Mouse (Mus musculus) heart, postnatal 4 days (tissue): Measurements from ENCODE around the gene Otop3. TPM values are rescaled to one million over a fixed set of nuclear protein-coding genes. Genes with fewer than 3 reads are reported as not detected.
"Not testable (repeated sequence)": the region's sequence is repeated elsewhere in the genome, so short reads cannot be mapped to it uniquely, and the experiment has no call there.

Experiments
- DNase-seq: peaks from one replicate; pipeline ENCODE4 v3.0.0; 2021
- total RNA-seq, 2 experiments: library from RNA; stranded (reverse); gene quantifications; 2 replicates each; pipeline ENCODE4 v1.2.3; 2021

Gene Otop3
- total RNA-seq, 2 experiments from 2014 or later: not detected

DNA sequence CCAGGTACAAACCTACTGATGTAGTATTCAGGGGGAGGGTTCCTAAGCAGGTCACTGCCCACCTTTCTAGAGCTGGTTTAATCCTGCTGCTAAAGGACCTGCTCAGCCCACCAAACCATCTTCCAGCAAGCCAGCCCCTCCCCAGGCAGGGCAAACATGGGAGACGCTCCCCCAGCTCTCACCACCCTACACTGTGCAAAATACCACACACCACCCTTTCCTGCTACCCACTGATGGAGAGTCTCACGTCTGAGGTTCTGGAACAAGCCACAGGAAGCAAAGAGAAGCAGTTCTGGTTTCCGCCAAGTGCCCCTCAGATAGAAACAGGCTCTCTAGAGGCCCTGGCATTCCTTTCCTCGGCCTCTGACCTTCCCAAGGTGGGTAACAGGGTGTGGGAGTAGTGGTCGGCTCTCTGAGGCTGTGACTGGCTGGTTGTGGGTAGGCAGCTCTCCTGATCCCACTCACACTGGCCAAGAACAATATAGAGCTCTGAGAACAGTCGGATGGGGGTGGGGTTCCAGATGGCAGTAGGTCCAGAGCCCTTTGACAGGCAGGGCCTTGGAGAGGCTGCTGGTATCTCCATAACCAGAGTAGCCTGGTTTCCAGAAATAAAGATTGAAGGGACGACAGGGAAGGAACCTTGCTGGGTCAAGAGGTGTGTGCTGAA, 31.6 kb downstream of the Otop3 start:
- no peak for DNase-seq

DNA sequence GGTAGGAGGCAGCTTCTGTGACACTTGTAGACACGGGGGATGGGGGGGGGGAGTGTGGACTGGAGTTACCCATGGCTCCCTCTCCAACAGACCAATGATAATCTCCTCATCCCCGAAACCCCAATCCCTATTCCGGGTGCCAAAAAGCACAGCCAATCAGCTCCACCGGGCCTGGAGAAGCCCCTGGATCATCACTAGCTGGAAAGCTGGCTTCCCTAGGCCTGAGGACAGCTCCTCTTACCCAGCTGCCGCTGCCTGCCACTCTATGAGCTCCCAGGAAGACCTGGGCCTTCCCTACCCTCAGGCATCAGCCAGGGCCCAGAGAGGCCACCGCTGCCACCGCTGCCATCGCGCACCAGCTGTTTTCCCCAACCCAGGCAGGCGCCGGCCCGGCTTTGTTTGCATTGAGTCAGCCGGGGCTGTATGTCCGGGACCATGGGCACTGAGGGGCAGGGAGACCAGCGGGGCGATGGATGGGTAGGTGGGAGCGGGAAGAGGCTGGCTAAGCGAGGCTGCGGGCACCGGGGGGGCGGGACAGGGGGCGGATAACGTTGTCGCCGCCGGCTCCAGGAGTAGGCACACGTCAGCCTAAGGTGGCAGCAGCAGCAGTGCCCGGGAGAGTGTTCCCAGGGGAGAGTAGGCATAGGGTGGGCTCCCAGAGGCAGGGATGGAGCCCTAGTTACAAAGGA, 32.3 kb downstream of the Otop3 start:
- no peak for DNase-seq

DNA sequence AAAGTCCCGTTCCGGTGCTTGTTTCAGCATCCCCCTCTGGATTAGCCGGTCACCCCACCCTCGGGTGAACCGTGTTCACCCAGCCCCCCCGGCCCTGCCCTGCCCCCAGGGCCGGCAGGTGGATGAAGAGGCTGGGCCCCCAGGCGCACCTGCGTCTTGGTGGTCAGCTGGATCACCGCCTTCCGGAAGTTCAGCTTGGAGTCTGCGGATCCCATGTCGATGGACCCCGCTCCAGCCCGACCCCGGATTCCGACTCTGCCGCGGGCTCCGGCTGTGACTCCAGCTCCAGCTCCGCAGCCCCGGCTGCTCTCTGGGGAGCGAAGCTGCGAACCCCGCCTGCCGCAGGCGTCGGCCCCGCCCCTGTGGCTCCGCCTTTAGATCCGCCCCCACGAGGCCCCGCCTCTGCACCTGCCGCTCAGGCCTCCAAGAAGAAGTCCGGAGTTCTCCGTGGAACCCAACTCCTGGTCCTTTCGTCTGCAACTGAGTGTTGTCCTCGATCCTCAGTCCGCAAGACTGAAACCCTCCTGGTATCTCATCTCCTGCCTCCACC, 32.9 kb downstream of the Otop3 start, which contains the start of gene Hid1:
Gene Hid1 (minus strand): TSS at position 362 of the 550 bp plus-strand sequence.
- peak; percentile 77 for DNase-seq

DNA sequence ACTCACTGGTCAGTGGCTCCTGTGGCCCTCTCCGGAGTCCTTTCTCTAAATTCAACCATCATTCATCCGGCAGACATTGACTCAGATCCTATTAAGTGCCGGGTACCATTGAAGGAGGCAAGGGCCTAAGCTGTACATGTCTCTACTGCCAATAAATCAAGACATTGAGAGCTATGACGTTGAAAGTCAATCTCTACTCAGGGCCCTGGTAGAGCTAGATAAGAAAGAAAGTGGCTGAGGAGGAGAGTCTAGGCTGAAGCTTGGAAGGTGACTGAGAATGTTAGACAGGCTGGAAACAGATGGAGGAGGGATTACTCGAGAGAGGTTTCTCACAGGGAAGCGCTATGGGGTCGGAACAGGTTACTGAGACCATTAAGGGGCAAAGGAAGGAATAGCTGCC, 35.8 kb downstream of the Otop3 start:
- DNase-seq: no peak

DNA sequence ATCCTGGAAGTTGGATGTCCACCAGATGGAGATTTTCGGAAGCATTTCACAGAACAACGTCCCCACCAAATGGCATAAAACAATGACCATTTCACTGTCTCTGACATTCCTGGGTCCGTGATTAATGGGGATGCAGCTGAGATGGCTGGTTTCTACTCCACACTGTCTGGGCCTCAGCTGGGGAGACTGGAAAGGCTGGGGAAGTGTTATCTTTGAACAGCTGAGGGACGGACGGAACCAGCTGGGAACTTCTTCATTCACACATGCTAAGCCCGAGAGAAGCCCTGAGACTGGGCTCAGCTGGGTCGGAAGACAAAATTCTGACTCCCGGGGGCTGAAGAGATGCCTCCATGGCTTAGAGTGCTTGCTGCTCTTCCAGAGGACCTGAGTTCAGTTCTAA, 36.8 kb downstream of the Otop3 start:
- no peak for DNase-seq

DNA sequence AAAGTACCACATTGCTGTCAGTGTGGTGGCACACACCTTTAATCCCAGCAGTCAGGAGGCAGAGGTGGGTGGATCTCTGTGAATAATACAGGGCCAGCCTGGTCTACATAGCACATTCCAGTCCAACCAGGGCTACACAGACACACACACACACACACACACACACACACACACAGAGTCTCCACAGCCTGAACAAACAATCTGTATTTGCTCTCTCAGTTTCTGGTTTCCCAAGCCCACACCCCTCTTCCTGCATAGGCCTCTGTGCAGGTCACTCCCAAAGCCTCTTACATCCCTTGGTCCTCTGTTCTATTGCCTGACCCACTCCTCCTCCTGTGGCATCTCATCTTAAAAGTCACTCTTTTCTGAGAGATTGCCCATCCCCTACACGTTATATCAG, 37.5 kb downstream of the Otop3 start:
- DNase-seq: no peak

DNA sequence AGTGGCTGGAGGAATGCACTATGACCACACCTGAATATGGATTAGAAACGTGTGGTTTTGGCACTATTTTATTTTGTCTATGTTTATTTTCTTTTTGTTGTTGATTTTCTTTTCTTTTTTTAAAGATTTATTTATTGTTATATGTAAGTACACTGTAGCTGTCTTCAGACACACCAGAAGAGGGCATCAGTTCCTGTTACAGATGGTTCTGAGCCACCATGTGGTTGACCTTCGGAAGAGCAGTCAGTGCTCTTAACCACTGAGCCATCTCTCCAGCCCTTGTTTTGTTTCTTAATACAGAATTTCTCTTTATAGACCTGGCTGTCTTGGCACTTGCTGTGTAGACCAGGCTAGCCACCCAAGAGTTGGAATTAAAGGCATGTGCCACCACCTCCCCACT, 38.2 kb downstream of the Otop3 start:
- DNase-seq: no peak

DNA sequence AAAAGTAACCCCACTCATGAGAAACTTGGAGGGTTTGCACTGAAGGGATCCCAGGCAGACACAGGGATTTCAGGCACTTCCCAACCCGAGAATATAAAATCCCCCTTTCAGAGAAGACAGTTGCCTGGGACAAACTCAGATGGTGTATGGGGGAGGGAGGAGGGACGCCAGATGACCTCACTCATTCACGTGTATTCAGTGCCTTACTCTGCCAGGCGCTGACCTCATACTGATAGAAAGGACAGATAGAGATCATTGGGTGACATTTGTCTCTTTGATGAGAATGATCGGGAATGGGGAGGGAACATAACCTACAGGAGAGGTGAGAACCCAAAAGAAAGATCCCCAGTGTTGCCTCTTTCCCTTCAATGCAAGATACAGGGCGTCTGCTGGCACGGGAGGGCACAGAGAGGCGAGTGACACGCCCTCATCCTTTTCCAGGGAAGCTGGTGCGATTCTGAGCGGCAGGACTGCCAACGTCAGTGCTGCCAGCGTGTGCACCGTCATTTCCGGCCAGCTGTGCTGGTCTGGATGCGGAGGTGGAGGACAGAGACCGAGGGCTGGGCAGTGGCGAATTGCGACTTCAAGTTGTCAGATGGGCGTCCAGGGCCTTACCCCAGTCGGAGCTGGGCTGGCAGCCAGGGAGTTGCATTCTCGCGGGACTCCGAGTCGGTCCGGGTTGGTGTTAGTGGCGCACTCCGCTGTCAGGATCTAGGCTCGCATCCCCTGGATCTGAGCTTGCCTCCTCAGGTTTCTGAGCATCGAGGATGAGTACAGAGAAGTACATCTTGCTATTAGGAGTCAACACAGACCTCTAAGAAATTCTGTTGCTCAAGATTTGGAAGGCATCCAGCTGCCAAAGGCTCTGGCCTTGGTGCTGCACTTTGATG, 39.5 kb downstream of the Otop3 start:
- DNase-seq: peak; percentile 87

DNA sequence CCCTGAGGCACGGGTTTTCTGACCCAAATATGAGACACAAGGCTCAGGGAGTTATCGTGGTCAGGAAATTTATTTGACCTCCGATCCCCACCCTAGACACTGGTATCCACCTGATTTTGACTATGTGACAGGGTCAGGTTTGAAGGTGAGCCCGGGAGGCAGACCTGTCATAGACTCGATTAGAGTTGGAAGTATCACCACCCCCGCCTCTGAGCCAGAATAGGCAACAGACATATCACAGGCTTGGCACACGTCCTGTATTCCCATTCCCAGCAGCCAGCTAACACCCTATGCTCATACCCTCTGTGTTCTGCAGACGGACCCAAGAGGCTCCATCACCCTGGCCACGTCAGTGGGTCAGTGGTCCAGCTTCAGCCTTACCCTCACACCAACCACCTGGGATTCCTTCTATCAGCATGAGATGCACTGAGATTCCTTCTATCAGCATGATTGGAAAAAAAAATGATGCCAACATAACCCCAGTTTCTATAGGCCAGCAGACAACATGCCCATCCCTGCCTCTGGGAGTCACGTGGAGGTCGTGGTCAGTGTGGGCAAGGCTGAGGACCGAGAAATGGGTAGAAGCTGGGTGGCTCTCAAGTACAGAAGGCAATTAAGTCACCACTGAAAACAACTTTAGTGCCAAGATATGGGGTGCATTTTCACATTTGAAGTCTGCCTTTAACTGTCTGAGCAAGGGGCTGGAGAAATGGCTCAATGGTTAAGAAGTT, 40.3 kb downstream of the Otop3 start:
- DNase-seq: peak; percentile 34

DNA sequence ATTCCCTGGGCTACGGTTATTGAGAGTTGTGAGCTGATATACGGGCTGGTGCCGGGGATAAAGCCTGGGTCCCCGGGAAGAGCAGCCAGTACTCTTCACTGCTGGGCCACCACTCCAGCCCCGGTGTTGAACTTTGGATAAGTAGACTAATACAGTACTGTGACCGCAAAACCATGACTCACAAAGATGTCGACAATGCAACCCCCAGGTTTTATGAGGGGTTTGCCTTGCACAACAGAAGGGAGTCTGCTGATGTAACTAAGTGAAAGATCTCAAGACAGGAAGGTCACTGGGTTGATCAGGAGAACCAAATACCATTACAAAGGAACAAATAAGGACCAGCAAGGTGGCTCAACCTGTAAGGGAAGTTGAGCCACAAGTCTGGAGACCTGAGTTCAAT, 42.2 kb downstream of the Otop3 start:
- DNase-seq: no peak

DNA sequence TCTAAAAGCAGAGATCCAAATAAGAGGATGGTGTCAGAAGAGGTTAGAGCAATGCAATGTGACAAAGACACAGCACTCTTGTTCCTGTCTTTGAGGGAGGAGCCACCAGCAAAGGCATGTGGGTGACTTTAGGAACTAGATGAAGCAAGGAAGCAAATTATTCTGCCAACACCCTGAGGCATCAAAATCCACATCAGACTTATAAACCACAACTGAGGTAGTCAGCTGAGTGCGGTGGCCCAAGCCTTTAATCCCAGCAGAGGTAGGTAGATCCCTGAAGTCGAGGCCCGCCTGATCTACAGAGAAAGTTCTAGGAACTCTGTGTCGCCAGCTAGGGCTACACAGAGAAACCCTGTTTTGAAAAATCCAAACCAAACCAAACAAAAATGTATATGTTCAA, 42.7 kb downstream of the Otop3 start:
- no peak for DNase-seq

DNA sequence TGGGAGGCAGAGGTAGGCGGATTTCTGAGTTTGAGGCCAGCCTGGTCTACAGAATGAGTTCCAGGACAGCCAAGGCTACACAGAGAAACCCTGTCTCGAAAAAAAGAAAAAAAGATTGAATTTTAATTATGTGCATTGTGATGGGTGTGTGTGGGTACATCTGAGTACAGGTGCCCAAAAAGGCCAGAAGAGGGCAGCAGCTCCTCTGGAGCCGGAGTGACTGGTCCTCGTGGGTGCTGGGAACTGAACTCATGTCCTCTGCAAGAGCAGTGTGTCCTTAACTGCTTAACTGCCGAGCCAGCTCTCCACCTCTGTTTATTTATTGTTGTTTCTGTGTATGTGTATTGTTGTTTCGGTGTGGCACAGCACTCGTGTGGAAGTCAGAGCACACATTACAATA, 43.3 kb downstream of the Otop3 start:
- DNase-seq: no peak

DNA sequence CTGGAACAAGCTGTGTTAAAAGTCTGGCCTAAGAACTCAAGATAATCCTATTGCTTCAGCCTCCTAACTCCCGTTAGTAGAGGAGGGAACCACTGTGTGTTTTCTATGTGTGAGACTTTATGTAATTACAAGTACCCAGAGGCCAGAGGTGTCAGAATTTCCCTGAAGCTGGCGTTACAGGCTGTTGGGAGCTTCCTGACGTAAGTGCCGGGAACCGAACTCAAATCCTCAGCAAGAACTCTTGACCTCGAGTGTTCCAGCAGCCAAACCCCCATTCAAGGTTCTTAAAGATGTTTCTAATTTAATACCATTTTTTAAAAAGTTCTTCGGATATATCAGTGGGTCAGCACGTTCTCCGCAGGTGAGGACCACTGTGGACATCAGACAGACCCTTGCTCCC, 46.7 kb downstream of the Otop3 start:
- DNase-seq: no peak

DNA sequence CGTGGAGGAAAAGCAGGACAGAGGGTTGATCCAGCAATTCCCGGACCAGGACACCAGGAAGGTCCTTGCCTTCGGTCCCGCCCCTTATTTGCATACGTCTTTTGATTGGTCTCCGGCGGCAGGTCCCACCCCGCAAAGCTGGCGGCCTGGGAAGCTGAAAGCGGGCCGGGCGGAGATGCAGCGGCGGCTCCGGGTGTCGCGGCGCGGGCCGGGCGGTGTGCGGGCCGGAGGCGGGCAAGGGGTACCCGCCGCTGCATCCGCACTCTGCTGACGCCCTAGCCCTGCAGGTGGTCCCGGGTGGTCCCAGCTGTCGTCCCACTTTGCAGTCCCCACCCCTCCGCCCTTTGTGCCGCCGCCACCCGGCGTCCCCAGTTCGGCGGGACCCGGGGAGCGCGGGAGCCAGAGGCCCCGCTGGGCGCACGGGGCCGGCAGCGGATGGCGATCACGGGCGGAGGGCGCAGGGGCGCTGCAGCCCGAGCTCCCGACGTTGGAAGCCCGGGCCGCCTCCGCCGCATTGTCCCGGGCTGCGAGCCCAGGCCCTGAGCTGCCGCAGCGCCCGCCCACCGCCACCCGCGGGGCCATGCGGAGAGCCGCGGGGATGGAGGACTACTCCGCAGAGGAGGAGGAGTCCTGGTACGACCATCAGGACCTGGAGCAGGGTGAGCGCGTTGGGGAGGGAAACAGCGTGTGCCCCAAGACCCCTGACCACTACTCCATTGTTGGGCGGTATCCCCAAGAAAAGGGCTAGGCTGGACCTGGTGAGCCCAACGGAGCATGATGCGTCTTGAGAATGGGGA, 47.4 kb downstream of the Otop3 start, which contains the start of gene Cdr2l:
Gene Cdr2l (plus strand): TSS at position 174 of the 797 bp plus-strand sequence.
- DNase-seq: peak; percentile 94

DNA sequence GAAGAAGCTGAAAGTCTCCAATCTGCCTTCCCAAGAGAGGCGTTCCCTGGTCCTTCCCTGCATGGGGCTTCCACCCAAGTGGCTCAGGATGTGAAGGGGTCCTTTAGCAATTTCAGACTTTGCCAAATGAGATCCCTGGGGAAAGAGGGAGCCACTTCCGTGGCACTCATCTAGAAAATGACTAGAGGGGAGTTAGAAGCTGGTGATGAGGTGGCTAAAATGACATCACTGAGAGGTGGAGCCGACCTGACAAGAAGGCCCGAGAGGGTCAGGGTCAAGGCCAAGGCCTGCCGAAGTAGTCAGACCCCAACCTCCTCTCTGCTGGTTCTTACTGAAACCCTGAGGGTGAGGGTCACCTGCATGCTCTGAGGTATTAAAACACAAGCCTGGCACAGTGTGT, 48.4 kb downstream of the Otop3 start:
- DNase-seq: no peak

DNA sequence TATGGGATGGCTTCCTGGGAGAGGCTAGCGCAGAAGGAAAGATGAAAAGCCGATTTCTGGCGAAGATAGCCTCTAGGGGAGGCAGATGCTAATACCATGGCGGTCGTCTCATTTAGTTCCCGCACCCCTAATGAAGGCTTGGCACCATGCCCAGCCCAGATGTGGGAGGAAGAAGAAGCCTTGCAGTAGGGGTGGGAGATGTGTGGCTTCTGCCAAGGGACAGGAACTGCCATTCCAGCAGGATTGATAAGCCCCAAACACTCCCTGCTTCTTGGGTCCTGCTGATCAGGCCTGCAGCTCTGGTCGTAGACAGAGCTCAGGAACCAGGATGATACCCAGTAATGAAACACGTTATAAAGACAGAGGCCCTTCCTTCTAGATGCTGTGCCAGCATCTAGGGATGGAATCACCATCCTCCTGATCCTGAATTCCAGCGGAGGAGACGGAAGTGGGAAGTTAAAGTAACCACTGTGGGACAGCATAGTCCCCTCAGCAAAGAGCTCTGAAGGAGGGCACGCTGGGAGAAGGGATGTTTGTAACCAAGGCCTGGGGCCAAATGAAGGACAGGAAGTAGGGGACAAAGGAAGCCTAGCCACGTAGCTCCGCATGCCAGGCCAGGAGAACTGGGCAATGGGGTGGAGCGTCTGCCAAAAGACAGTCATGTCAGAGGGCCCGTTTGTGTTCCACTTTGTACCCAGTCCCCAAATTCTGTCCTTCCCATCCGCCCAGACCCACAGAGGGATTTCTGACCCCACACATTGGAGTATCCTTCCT, 49.4 kb downstream of the Otop3 start:
- DNase-seq: peak; percentile 58

DNA sequence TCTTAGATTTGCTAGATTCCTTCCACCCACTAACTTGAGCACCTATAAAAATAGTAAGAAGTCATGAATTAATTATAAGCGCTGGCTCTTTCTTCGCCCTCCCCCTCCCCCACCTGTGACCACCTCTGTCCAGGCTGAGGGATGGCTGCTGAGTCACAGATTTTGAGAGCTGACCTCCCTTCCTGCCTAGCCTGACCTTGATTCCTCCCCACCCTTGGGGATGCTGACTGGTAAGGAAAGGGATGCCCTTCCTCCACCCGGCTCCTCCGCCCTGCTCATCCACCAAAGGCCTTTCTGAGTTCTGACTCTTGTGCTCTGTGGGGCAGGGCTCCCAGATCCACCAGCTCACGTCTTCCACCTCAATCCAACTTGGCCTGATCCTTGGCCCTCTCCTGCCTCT, 50.1 kb downstream of the Otop3 start:
- DNase-seq: no peak

DNA sequence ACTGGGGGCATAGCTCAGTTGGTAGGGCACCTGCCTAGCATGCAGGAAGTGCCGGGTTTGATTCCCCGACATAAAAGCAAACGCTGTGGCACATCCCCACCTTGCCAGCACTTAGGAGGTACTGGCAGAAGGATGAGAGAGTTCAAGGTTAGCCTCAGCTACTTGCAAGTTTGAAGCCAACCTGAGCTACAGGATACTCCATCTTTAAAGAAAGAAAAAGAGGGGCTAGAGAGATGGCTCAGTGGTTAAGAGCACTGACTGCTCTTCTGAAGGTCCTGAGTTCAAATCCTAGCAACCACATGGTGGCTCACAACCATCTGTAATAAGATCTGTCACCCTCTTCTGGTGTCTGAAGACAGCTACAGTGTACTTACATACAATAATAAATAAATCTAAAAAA, 52.3 kb downstream of the Otop3 start:
- not testable (repeated sequence) for DNase-seq

DNA sequence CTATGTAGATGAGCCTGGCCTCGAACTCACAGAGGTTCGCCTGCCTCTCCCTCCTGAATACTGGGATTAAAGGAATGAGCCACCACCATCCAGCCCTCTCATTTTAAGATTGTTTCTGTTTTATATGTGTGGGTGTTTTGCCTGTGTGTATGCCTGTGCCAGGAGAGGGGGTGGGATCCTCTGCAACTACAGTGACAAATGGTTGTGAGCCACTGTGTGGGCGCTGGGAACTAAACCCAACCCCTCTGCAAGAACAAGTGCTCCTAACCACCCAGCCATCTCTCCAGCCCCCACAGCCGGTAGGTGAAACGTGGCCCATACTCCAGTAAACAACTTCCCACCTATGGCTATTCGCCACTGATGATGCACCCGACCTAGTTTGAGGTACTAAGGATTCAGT, 56.8 kb downstream of the Otop3 start:
- DNase-seq: no peak

DNA sequence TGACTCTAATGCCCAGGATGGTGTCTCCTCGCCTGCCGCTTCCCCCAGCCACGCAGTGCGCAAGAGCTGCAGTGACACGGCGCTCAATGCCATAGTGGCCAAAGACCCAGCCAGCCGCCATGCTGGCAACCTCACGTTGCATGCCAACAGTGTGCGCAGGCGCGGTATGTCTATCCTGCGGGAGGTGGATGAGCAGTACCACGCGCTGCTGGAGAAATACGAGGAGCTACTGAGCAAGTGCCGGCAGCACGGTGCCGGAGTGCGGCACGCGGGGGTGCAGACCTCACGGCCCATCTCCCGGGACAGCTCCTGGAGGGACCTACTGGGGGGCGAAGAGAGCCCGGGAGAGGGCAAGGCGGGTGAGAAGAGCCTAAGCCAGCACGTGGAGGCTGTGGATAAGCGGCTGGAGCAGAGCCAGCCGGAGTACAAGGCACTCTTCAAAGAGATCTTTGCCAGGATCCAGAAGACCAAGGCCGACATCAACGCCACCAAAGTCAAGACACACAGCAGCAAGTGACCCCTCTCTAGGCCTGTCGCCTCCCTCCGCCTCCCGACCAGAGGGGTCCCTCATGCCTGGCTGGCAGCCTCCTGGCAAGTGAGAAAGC, 59.3 kb downstream of the Otop3 start:
- DNase-seq: no peak
